Mouse (Mus musculus): ENCODE results near the gene Lage3.
"Not testable (repeated sequence)": the region's sequence is repeated elsewhere in the genome, so short reads cannot be mapped to it uniquely, and the experiment has no call there.

Gene Lage3

GRCm38 (mm10) chrX:74353467-74353770 is at the start of gene Lage3:
Gene Lage3 (minus strand): TSS chrX:74353618.
- DNase-seq (ENCODE audit: low spot score in 2 of 2): peak; percentile 85 to 89

GRCm38 (mm10) chrX:74400136-74400535 is 46.7 kb upstream of the Lage3 start:
- no peak for DNase-seq (ENCODE audit: low spot score in 2 of 2)

GRCm38 (mm10) chrX:74392535-74393443 is 39.4 kb upstream of the Lage3 start, which contains the start of the genes Fam3a and Ikbkg:
Gene Fam3a (minus strand): TSS chrX:74393272.
Gene Ikbkg (plus strand): TSS chrX:74393290.
- DNase-seq (ENCODE audit: low spot score in 2 of 2): peak; percentile 86 to 91

GRCm38 (mm10) chrX:74388153-74388552 is 34.7 kb upstream of the Lage3 start:
- DNase-seq (ENCODE audit: low spot score in 2 of 2): no peak

- DNase-seq (ENCODE audit: low spot score in 2 of 2): no peak
Measured at GRCm38 (mm10) chrX:74384451-74384850, 31.0 kb upstream of the Lage3 start.

GRCm38 (mm10) chrX:74372888-74373549 is 19.6 kb upstream of the Lage3 start, which contains the start of the genes Ubl4a and Slc10a3:
Gene Ubl4a (minus strand): TSS chrX:74373218.
Gene Slc10a3 (minus strand): TSS chrX:74373349.
- DNase-seq (ENCODE audit: low spot score in 2 of 2): peak; percentile 90 to 91

GRCm38 (mm10) chrX:74368209-74368909 is 14.9 kb upstream of the Lage3 start:
- DNase-seq (ENCODE audit: low spot score in 2 of 2): peak; percentile 70 to 77

- no peak for DNase-seq (ENCODE audit: low spot score in 2 of 2)
Measured at GRCm38 (mm10) chrX:74367512-74367911, 14.1 kb upstream of the Lage3 start.

GRCm38 (mm10) chrX:74359171-74359570 is 5.8 kb upstream of the Lage3 start:
- no peak for DNase-seq (ENCODE audit: low spot score in 2 of 2)

- DNase-seq (ENCODE audit: low spot score in 2 of 2): not testable (repeated sequence)
Measured at GRCm38 (mm10) chrX:74357069-74357468, 3.7 kb upstream of the Lage3 start.

GRCm38 (mm10) chrX:74352645-74353466 is 562 bp downstream of the Lage3 start:
- no peak for DNase-seq (ENCODE audit: low spot score in 2 of 2)

- DNase-seq (ENCODE audit: low spot score in 2 of 2): no peak
Measured at GRCm38 (mm10) chrX:74330166-74330930, 23.1 kb downstream of the Lage3 start.

GRCm38 (mm10) chrX:74329215-74329671 is 24.2 kb downstream of the Lage3 start:
- DNase-seq (ENCODE audit: low spot score in 2 of 2): no peak

GRCm38 (mm10) chrX:74328725-74329161 is 24.7 kb downstream of the Lage3 start, which contains the start of gene Plxna3:
Gene Plxna3 (plus strand): TSS chrX:74329066.
- DNase-seq (ENCODE audit: low spot score in 2 of 2): peak; percentile 70 to 77

- peak; percentile 94 to 95 for DNase-seq (ENCODE audit: low spot score in 2 of 2)
Measured at GRCm38 (mm10) chrX:74312540-74313464, 40.6 kb downstream of the Lage3 start, which contains the start of gene Fam50a. Gene Fam50a (plus strand): TSS chrX:74313033.

GRCm38 (mm10) chrX:74304867-74305700 is 48.3 kb downstream of the Lage3 start, which contains the start of gene Gdi1:
Gene Gdi1 (plus strand): TSS chrX:74304998.
- DNase-seq (ENCODE audit: low spot score in 2 of 2): peak; percentile 77 to 80

Data from right cerebral cortex, postnatal 10 days (tissue).